Comparison of ENCODE assay signal across 22 mouse cellular contexts in the genomic region with DNA sequence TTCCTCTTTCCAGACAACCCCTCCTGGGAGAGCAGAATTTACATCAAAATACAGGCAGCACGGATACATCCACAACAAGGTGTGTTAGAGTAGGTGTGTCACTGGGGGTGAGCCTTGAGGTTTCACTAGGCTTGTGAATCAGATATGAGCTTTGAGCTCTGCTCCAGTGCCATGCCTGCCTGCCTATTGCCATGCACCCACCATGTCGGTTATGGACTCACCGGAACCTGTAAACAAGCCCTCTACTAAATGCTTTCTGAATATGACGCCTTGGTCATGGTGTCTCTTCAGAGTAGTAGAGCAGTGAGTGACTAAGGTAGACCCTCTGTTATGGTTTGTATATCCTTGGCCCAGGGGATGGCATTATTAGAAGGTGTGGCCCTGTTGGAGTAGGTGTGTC.
"Had no signal": no experiment of that assay in that cellular context is flagged by ENCODE, and none has a peak within 500 bp of the region (broad histone marks: within the 10 kb centered on the region; RNA-seq: fewer than 3 reads in every experiment).

No protein-coding gene starts in this region.

- H3K27ac ChIP-seq: heart, adult 2 months; hindbrain, embryonic 10.5 days; hindbrain, embryonic 12.5 days; hindbrain, embryonic 14.5 days; intestine, embryonic 15.5 days; layer of hippocampus, adult 2 months; limb, embryonic 13.5 days; limb, embryonic 15.5 days; liver, embryonic 12.5 days; liver, embryonic 14.5 days had no signal

- H3K4me3 ChIP-seq: heart, adult 2 months; heart, embryonic 12.5 days; hindbrain, embryonic 10.5 days; hindbrain, embryonic 12.5 days; intestine, embryonic 15.5 days; layer of hippocampus, adult 2 months; limb, embryonic 13.5 days; limb, embryonic 15.5 days; liver, embryonic 12.5 days had no signal

- H3K36me3 ChIP-seq: heart, embryonic 12.5 days; hindbrain, embryonic 10.5 days; hindbrain, embryonic 12.5 days; intestine, embryonic 15.5 days; limb, embryonic 13.5 days; limb, embryonic 15.5 days; liver, embryonic 12.5 days had no signal

- H3K27me3 ChIP-seq: heart, embryonic 12.5 days; hindbrain, embryonic 12.5 days; intestine, embryonic 15.5 days; limb, embryonic 13.5 days; limb, embryonic 15.5 days; liver, embryonic 12.5 days had no signal

- H3K9me3 ChIP-seq: intestine, embryonic 15.5 days; limb, embryonic 15.5 days had no signal

- H3K4me1 ChIP-seq: heart, embryonic 12.5 days; hindbrain, embryonic 12.5 days; intestine, embryonic 15.5 days; limb, embryonic 13.5 days; limb, embryonic 15.5 days had no signal

- DNase-seq: gastrocnemius, postnatal 14 days; gastrocnemius, postnatal 36 days; heart, adult 2 months; heart, postnatal 10 days; heart, postnatal 4 days; kidney, adult 18-20 months; kidney, adult 8-10 months; kidney, postnatal 10 days; kidney, postnatal 25 days; kidney, postnatal 4 days; layer of hippocampus, postnatal 36 days; left cerebral cortex, postnatal 4 days had no signal
